Mouse (Mus musculus) gonadal fat pad, adult 2 months (tissue): ENCODE measurements around the gene Slc22a12. TPM values are rescaled to one million over a fixed set of nuclear protein-coding genes. Genes with fewer than 3 reads are reported as not detected.

Source experiments
- DNase-seq: peaks from one replicate; pipeline ENCODE4 v3.0.0-alpha.2; 2012; ENCODE audit warnings: low read depth
- polyA plus RNA-seq: library from polyadenylated mRNA; depleted of rRNA; stranded (reverse); fragments of >200 nt; gene quantifications from 2 replicates; pipeline ENCODE4 v1.2.3, GENCODE M21; 2012; rRNA removed

Slc22a12 gene
- polyA plus RNA-seq: 0.24 and 0.27 TPM in 2 replicates

DNA sequence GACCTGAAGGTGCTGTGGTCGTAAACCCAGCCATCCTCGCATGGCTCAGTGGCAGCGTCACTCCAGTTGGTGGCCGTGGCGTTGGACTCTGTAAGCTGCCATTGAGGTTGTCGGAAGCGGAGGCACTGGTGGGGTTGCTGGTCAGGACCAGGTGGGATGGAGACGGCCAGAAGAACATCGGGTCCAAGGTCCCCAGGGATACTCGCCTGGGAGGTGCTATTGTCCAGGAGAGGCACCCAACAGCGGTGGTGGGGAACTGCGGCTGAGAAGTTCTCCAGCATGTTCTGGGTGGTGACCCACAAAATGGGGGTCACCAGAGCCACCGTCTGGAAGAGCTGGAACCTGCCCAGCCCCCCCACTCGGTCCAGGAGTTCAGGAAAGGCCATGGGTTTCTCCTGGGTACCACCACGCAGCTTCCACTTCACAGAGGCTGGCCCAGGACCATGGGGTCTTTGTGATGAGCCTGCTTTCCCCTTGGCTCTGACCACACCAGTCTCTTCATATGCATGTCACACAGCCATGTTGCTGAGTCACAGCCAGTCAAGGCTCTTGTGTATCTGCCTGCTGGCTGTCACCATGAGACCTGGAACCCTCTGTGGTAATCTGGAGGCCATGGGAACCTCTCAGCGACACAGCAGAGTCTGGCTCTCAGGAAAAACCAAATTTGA is at the start of gene Slc22a12:
Gene Slc22a12, minus strand, starts transcription at position 666 of the 668 bp plus-strand sequence.
- DNase-seq: no peak

DNA sequence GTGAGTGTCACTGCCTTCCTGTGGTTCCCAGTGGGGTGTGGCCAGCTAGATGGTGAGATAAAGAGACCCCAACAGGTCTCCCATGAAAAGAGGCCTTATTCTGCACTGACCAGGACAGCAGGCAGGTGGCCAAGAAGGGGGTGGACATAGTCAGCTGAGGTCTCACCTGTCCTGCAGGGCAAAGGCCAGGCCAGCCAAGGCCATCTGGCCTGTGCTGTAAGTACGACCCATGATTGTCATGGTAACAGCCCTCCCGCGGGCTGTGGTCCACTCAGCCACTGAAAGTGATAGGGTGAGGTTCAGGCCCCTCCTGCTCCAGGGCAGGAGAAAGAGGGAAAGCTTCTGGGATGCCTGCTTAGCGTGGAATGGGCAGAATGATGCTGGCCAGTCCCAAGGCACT is 29.2 kb upstream of the Slc22a12 start:
- DNase-seq: no peak

DNA sequence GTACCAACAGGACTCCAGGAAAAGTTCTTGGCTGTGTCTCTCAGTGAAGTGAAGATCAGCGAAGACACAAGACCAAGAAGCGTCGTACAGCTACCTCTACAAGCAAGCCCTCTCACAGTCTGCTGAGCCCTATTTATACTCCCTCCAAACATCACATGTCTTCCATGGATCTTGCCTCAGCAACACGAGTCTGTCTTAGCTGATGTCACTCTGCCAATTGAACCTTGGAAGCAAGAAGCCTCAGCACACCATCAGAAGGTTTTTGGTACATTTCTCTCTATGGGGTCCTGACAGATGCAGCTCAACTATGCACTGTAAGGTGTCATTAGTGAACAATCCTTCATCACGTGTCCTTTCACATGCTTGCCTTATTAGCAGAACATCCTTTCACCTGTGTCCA is 28.6 kb upstream of the Slc22a12 start:
- DNase-seq: no peak

DNA sequence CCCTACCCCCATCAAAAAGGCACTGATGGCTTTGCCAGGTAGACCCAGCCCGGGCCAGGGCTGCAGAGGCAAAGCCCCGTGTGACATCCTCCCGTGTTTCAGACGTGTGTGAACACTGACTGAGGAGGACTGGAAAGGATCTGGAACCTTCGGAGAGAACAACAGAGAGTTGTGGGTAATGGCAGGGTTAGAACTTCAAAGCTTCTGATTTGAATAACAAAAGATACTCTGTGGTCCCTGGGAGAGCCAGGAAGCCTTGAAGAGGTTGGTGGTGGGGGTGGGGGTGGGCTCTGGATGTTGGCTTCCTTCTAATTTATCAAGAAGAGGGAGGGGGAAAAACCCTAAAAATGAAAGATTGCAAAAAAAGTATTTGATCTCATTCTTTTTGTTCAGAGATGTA is 26.7 kb upstream of the Slc22a12 start:
- DNase-seq: no peak

DNA sequence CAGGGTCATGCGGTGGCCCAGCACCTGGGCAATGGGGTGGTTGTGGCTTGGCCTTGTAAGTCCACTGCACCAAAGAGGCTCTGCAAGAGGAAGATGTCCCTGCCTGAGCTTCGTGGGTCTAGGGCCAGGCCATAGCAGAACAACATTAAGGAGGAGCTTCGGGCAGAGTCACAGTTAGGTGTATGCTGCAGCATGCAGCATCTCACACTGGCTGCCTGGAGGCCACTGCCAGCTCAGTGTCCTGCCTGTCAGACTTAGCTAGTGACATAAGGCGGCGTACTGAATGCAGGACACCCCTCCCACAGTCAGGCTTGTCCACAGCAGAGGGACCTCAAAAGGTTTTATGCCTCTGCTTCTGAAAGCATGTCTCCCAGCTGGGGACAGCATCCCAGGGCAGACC is 26.2 kb upstream of the Slc22a12 start:
- no peak for DNase-seq

DNA sequence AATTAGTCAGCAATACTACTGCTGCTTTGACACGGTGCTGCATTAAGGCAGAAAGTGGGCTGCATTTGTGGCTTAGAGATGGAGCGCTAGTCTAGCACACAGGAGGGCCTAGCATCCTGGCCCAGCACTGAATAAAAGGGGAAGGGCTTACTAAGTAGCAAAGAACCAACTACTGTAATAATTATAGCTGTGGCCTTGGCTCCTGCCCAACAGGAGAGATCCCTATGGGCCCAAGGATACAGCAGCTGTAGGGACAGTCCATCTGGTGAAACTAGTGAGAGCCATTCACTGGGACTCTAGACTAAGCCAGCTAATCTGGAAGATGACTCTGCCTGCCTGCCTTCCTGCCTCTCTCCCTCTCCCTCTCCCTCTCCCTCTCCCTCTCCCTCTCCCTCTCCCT is 23.6 kb upstream of the Slc22a12 start:
- DNase-seq: no peak

DNA sequence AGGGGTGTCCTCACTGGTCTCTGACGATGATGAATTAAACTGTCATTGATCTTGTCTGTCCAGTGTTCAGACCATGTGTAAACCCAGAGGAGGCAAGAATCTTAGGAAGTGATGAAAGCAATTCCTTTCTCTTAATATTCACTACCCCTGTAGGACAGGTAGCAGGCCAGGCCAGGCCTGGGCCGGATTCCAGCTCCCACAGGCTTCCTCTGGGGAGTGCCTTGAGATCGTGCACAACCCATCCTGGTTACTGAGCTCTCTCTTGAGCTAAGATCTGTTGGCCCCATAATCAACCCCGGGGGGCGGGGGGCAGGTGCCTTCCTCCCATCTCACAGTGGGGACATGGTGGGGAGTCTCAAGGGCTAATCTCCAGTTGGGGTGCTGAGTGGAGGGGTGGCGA is 22.3 kb upstream of the Slc22a12 start:
- DNase-seq: no peak

DNA sequence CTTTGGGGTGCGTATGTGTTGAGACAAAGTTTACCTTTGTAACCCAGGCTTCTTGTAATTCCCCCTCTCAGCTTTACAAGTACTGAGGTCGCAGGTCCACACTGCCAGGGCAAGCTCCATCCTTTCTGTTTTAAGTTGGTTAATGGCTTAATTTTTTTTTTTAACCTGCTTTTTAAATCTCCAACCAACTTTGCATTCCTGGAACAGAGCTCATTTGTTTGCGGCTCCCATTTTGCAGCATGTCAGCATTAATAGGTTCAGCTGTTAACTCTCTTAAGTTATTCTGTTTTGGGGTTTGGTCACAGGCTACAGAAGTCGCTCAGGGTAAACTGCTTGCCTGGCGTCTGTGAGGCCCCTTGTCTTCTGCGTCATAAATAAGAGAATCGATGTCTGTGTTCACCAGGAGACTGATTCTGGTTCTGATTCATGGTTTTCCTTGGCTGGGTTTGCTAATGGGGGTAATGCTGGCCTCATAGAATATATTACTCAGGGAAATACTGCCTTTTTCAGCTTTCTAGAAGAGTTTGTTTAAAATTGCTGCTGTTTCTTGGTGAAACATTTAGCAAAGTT is 17.5 kb upstream of the Slc22a12 start:
- DNase-seq: no peak

DNA sequence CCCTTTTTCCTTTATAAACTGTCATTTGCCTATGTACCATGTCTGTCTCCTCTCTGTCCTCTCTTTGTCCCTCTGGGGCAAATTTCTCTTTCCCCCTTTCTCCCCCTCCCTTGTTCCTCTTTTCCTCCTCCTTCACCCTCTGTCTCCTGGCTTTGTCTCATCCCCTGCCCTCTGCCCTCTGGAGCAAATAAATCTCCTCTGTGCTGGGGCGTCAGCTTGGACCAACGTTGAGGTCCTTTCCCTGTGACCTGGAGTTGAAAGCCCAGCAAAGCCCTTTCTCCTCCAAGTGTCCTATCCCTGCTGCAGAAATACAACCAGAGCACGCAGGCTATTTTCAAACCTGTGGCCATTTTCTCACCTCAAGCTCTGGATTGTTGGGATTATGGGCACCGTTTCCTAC is 16.7 kb upstream of the Slc22a12 start:
- no peak for DNase-seq

DNA sequence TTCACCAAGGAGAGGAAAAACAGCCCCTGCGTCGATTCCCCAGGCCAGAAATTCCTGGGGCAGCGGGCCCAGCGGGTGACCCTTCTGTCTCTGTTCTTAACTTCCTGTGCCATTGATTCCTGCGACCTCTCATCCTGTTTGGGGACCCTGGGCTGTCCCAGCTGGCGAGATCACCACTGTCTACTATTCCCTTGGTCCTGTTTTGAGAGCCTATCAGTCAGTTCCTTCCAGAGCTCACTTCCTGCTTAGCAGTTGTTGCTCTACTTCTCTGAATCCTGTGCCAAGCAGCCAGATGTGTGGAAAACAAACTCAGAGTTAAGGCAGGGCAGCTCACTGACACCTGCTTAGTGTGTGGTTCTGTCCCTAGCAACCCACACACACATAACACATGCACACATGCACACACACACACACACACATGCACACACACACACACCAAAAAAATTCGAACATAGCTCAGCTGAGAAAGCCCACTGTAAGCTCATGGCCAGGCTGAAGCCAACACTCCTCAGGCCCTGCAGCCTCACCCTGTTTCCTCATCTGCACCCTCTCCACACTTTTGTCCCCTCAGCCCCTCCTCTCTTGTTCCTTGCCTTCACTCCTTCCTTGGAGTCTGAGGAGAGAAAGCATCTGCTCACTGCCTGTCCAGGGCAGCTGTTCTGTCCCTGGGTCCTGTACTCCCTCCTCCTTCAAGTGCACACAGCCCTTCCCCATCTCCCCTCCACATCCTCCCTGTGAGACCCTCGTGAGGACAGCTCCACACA is 11.2 kb upstream of the Slc22a12 start:
- no peak for DNase-seq

DNA sequence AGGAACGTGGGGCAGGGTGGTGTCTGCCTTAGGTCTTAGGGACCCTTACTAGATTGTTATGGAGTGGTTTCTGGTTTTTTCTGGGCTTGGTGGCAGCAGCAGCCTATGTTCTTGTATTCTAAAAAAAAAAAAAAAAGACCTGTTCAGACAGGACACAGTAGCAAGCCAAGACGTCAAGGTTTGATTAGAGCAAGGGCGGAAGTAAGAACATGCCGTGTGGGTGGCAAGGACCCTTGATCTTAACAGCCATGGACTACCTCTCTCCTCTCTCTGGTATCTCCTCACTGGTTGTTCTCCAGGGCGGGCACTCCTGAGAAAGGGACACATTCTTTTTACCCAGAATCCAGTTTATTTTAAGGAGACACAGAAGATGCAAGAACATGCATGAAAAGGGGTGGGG is 10.3 kb upstream of the Slc22a12 start:
- no peak for DNase-seq

DNA sequence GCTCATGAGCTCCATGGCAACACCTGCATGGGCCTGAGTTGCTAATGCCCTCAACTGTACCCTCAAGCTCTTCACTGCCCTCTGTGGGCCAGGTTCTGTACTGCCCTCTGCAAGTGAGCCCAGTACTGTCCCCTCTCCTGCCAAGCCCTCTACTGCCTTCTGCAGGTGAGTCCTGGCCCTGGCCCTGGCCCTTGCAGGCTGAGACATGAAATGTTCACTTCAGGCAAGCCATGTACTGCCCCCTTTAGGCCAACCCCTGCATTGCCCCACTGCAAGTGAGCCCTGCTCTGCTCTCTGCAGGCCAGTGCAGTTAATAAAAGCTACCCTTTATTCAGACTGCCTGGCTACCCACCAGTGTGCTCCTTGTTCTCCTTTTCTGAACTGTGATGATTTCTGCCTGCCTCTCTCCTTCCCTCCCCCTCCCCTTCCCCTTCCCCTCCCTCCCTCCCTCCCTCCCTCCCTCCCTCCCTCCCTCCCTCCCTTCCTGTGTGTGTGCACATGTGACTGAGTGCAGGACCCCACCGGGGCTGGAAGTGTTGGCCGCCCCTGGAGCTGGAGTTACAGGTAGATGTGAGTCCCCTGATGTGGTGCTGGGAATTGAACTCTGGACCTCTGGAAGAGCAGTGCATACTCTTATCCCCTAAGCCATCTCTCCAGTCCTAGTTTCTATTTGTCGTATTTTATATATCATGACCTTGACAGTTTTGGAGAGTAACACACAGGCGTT is 9.6 kb upstream of the Slc22a12 start:
- DNase-seq: no peak

DNA sequence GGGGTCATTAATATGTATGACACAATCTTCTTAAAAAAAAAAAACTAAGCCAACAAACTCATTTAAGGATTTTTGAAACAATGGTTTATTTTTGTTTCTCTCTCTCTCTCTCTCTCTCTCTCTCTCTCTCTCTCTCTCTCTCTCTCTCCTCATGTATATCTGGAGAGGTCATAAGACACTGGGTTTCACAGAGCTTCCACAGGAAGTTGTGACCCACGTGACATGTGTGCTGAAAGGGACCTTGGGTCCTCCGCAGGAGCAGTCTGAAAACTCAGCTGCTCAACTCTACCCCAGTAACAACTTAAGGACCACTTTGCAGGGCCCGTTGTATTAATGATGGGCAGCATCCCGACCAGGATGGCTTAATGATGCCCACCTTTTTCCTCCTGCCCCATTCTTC is 8.4 kb upstream of the Slc22a12 start:
- DNase-seq: no peak

DNA sequence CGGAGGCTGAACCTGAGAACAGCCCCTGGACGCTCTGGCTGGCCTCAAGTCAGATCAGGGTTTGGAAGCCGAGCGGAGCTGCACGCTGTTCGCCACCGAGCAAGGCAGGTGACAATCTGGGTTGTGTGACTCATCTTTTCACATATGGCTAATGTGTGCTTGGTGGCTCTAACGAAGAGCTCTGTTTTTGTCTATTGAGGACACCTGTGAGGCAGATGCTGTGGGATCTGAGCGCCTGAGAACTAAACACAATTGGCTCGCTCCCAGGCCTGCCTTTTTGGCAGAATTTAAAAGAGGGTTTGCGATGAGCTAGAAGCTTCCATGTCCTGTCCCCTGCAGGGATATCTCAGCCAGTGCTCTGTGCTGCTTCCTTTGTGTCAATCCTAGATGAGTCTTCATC is 6.7 kb upstream of the Slc22a12 start:
- DNase-seq: no peak

DNA sequence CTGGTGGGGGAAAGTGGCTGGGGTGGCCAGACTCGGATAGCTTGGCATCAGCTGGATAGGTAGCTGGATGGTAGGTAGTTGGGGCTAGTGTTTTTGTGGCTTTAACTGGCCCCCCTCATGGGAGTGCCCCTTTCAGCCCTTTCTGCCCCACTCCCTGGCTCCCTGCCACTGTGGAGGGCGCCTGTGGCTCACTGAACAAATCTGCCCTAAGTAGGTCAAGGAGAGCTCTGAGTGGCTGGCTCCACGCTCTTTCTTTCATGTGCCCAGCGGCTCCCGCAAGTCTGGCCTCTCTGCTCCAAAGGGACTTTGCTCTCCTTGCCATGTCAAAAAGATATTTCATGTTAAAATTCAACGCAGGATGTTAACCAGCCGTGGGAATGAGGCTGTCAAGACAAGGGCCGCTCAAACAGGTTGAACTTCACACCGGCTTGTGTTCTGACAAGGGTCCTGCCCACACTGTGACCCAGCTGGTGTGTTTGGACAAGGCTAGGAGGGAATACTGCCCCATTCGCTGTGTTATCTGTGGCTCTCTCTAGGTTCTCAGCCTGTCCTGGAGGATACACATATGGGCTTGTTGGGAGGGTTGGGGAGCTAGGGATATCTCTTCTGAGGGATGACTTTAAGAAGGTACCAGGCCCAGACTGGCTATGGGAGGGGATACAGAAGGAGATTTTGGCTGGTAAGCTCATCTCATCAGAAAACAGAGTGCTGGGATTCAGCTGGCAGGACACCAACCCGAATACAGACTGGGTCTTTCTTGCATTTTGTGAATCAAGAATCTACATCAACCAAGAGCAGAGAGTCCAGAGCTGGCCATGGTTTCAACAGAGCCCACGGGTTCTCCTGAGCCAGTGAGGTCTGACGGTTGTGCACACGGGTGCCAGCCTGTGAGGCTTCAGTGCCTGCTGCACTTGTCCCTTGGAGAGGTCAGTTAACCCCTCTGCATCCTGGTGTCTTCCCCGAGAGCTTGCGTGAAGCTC is 5.9 kb upstream of the Slc22a12 start:
- no peak for DNase-seq

DNA sequence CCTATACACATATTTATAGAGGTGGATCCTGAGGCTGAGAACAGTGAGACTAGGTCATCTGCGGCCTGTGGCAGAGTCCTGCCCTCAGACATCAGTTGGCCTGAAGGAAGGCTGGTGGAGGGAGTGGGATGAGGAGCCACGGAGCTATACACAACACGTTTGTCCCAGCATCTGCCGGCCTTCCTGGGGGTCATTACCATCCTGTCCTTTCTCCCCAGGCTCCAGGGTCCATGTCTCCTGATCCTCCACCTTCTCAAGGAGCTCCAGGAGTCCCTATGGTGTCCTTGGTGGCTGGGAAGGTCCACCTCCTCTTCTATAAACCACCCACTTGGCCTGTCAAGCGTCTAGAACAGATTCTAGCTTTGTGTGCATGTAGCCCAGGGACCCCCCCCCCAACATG is 5.0 kb upstream of the Slc22a12 start:
- no peak for DNase-seq

DNA sequence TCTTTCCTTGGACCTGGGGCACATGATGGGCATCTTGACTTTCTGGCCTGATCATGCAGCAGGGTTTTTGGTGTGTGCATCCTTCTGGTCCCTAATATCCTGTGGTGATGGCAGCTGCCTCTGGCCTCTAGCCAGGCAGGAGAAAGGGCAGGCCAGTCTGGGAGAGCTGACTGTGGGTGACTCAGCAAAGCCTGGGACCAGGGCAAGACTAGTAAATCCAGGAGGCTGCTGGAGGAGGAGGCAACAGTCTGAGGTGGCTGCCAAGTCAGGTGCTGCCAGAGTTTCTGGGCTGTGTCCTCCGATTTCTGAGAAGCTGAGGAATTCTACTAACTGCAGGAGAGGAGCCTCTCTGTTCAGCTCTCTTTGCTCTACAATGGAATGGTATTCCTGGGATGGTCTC is 3.3 kb upstream of the Slc22a12 start:
- DNase-seq: no peak

DNA sequence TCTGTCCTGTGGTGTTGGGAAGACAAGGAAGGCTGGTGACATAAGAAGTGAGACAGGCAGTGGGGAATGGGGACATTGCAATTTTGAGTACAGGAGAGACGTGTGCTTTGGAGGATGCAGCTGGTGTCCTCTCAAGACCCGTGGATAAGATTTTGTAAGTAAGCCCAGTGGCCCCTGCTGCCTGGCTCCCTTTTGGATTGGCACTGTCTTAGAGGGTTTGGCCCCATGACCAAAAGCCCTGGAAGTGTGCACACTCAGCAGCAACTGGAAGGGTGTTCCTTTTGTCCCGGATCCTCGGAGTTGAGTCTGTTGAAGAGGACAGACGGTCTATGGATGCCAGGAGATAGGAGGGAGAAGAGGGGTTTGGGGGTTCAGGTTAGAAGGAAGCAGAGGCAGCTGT is 2.6 kb upstream of the Slc22a12 start:
- DNase-seq: no peak

DNA sequence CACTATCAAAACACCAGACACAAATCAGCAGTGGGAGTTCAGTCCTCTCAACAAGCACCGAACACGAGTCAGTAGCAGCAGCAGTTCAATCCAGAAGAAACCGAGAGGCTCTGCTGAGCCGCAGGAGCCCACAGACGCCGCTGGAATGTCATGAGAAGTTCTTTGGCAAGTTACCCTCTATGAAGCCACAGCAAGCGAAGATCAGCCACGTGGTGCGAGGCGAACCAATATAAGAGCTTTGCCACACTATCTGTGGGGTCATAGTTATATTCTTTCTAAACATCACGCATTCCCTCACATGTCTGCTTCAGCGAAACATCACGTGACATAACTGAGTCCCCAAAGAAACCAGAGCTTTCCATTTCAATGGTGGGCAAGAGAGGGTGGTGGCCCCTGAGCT is 1.9 kb upstream of the Slc22a12 start:
- no peak for DNase-seq

DNA sequence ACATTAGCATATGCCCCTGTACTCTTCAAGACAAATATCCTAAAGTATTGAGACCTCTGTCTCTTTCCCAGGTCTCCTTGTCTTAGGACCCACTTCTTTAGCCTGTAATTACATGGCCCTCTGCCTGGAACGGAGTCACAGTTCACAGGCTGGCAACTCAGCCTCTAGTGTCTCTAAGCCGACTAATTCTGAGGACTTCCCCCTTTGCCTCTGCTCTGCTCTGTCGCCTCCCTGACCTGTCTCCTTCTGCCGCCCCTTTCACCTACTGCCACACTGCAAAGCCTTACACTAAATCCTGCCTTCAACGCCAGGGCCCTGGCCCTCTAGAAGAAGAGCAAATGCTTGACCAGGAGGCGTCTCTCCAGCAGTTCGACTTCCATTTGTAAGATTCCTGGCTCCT is 686 bp upstream of the Slc22a12 start:
- no peak for DNase-seq

DNA sequence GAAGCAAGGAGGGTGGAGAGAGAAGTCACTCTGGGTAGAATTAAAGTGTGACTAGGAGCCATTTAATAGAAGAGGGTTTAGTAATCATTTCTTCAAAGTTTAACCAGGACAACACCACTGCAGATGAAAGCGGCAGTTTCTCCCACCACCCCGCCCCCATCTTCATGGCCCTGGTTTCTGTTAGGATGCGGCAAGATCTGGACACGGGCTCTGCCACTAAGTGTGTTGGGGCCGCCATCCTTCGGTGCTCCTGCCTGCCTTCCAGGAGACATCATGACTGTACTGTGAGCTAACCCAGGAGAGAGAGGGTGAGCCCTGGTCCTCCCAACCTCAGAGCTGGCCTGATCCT is 177 bp upstream of the Slc22a12 start:
- no peak for DNase-seq

DNA sequence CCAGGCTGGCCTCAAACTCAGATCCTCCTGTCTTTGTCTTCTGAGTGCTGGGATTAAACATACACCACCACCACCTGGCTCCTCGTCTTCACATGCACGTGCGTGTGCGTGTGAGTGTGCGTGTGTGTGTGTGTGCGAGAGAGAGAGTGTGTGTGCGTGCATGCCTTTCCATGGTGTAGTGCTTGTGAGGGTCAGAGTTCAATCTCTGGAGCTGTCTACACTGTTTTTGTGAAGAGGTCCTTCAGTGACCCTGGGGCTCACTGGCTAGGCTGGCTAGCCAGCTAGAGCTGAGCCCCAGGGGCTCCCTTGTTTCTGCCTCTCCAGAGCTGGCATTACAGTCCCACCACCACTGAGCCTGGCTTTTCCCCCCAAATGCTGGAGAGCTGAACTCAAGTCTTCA is 1.3 kb downstream of the Slc22a12 start:
- DNase-seq: no peak
